Mouse (Mus musculus): Measurements from ENCODE around the gene Lin52. TPM values are rescaled to one million over a fixed set of nuclear protein-coding genes. Genes with fewer than 3 reads are reported as not detected.
A peak's percentile ranks its signal among the peaks of the same experiment; 100 is the strongest.

The Lin52 gene
- polyA plus RNA-seq, 1 experiment = 24.5 TPM

- no peak for DNase-seq (ENCODE audit: low read depth)
These were observed 17.5 kb downstream of the Lin52 start for GRCm38 (mm10) chr12:84468701-84469100.

- DNase-seq (ENCODE audit: low read depth) = no peak
These were observed 27.7 kb downstream of the Lin52 start for GRCm38 (mm10) chr12:84478937-84479336.

- no peak for DNase-seq (ENCODE audit: low read depth)
These were observed 30.0 kb downstream of the Lin52 start for GRCm38 (mm10) chr12:84481251-84481650.

- no peak for DNase-seq (ENCODE audit: low read depth)
These were observed 31.8 kb downstream of the Lin52 start for GRCm38 (mm10) chr12:84482778-84483585.

DNA sequence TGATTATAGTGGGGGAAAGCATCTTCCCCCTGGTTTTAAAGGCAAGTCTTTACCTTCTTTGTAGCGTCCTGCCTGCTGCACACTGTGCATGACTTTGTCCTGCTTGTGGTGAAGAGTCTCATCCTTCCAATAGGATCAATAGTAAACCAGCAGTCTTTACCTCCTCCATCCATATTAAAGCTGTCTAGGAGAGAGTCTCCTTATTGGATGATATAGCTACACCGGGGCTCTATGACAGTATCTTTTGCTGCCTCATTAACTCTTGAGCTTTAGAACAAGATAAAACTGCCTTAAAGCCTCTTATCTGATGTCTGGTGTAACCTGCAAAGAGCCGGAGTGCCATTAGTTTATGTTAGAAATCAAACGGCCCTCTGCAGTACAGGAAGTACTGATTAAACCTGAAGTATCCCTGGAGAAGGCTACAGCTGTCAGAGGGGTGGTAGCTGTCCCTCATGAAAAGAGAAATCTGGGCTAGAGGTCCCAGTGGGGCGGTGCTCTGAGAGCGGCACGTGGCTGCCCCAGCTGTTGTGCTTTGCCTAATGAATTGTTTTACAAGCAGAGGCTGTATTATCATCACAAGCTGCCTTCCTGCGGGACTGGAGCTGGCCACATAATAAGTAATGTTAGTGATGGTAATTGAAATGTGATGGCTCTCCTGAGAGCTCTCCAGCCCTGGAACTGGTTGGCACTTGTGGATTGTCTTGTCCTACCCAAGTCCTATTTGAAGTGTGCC, 36.3 kb downstream of the Lin52 start:
- no peak for DNase-seq (ENCODE audit: low read depth)

DNA sequence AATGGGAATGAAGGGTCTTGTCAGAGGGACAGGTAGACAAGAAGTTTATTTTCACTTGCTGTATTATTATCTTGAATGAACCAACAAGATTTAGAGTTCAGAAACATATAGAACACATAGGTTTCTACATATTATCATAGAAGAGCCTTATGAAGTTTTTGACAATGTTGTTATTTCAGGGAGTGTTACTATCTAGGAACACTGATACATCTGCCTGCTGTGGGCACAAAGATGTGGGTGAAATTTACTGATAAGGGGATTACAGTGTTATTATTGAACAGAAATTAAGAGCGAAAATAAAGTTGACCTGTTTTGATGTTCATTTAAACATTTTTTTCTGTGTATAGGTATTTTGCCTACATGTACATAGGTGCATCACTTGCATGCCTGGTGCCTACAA, 45.6 kb downstream of the Lin52 start:
- no peak for DNase-seq (ENCODE audit: low read depth)

- DNase-seq (ENCODE audit: low read depth) = no peak
These were observed 49.5 kb downstream of the Lin52 start for GRCm38 (mm10) chr12:84500528-84501263.

DNA sequence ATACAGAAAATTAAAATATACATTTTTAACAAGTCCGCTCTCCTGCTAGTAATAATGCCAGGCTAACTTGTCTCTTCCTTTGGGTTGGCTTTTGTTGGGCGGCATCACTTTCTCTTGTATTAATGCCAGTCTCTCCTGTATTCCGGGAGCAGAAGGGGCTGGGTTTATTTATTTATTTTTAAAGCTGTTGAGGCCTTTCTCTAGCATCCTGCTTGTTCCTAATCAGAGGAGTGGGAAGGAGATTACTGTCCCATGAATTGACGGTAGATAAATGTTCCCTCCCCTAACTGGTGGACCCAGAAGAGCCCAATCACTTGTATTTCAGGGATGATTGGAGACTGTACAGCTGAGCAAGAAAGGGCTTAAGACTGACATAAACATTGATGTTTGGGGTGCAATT, 50.1 kb downstream of the Lin52 start:
- DNase-seq (ENCODE audit: low read depth) = no peak

GRCm38 (mm10) chr12:84506856-84507255, 55.6 kb downstream of the Lin52 start:
- DNase-seq (ENCODE audit: low read depth) = peak; percentile 24

DNA sequence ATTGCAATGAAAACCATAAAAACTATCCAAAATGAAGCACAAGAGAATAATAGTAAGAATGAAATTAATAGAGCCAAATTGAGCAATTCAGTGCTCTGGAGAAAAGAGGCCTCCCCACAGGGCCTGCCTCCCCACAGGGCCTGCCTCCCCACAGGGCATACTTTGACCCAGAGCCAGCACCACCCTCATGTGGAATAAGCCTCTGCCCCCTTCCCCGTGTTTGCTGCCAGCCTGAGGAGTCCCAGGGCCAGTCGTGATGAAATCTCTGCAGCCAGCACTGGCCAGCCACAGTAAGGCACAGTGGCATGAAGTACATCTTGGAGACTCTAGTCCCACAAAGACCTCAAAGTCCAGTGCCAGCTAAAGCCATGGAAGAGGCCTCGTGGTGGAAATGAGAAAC, 60.8 kb downstream of the Lin52 start:
- DNase-seq (ENCODE audit: low read depth) = no peak

DNA sequence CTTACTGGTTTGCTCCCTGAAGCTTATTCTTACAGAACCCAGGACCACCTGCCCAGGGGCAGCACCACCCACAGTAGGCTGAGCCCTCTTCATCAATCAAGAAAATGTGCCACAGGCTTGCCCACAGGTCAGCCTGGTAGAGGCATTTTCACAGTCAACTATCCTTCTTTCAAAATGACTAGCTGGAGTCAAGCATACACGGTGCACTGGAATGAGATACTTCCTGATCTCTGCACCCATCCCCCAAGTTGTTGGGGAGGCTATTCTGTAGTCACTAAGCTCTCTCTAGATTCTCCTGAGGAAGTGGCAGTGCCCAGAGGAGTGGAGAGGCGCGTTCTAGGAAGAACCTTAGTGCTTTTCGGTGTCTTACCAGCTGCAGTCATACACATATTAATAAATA, 64.3 kb downstream of the Lin52 start:
- no peak for DNase-seq (ENCODE audit: low read depth)

GRCm38 (mm10) chr12:84516642-84517041, 65.4 kb downstream of the Lin52 start:
- no peak for DNase-seq (ENCODE audit: low read depth)

- DNase-seq (ENCODE audit: low read depth) = no peak
These were observed 66.8 kb downstream of the Lin52 start for GRCm38 (mm10) chr12:84518018-84518417.

- DNase-seq (ENCODE audit: low read depth) = no peak
These were observed 72.5 kb downstream of the Lin52 start for GRCm38 (mm10) chr12:84523728-84524127.

DNA sequence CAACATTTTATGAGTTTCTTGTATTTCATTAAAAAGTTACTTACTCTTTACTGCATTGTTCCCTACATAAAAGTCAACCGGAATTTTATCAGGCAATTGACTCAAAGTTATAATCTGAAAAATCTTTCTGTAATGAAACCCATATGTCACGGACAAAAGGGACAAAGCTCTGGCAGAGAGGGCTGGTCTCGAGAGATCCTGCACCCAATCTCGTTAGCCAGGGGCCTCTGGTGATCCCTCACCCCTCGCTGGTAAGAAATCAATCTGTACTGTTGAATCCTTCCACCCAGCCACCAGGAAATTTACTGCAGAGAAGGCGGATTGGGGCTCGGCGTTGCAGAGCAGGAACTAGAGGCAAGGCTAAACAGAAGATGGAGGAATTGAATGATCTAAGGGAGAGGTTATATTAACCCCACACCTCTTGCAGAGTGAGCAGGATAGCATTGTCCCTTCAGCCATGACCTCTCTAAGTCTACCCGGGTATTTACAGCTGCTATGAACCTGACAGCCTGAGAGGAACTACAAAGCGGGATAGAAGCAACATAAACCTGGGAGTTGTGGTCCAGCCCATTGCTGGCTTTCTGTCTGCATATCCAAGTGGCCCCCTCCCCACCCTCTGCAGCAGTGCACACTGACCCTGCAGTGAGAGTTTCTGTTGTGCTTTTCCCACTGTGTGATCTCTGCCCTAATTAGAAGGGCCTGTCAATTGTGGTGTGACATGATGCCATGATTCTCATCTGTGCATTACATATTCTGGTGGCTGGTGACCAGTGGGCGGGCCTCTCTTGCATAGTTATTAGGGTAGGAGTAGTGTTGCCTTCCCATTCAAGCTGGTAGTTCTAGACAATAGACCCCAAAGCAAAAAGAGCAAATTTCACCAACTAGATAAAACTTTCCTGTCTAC, 73.2 kb downstream of the Lin52 start:
- no peak for DNase-seq (ENCODE audit: low read depth)

- no peak for DNase-seq (ENCODE audit: low read depth)
These were observed 74.2 kb downstream of the Lin52 start for GRCm38 (mm10) chr12:84525422-84525821.

DNA sequence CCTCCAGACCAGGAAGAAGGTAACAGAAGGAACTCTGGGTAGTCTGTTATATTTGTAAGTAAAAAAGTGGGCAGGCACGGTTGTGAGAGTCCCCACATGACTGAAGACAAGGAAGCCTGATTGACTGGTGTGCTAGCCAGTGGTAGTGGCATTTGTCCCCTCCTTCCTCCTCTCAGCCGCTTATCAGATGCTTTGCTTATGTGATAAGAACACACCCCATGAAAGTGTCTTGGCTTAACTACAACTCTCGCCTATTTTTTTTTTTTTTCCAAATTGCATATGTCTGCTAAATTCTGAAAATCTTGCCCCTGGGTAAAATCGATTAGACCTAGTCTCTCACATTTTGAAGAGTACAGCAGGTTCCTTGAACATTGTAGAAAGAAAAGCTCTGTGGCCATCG, 79.2 kb downstream of the Lin52 start:
- no peak for DNase-seq (ENCODE audit: low read depth)

- no peak for DNase-seq (ENCODE audit: low read depth)
These were observed 80.9 kb downstream of the Lin52 start for GRCm38 (mm10) chr12:84531906-84532829.

DNA sequence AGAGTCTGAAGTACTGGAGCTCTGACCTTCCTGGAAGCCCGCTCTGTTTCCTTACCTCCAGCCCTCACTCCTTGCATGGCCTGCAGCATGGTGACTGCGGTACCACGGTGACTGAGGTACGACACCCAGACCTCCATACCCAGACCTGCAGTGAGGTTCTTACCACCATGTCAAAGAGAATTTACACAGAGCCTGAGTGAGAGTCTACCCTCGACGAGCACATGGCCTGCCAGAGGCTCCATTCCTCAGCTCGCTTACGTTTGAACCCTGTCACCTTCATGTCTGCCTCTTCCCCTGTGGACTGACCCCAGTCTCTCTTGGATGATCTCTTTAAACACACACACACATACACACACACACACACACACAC, 81.6 kb downstream of the Lin52 start:
- DNase-seq (ENCODE audit: low read depth) = no peak

GRCm38 (mm10) chr12:84533706-84534486, 82.7 kb downstream of the Lin52 start:
- no peak for DNase-seq (ENCODE audit: low read depth)
